Mouse (Mus musculus) liver, embryonic 14 days (tissue): ENCODE data around the gene Col4a3. TPM values are rescaled to one million over a fixed set of nuclear protein-coding genes. Genes with fewer than 3 reads are reported as not detected.

Source experiments
- polyA plus RNA-seq: library from polyadenylated mRNA; depleted of rRNA; stranded (reverse); fragments of >200 nt; gene quantifications from 2 replicates; pipeline ENCODE4 v1.2.3, GENCODE M21; 2012; rRNA removed

The Col4a3 gene
- polyA plus RNA-seq: 0.05 and 0.09 TPM in 2 replicates

DNA sequence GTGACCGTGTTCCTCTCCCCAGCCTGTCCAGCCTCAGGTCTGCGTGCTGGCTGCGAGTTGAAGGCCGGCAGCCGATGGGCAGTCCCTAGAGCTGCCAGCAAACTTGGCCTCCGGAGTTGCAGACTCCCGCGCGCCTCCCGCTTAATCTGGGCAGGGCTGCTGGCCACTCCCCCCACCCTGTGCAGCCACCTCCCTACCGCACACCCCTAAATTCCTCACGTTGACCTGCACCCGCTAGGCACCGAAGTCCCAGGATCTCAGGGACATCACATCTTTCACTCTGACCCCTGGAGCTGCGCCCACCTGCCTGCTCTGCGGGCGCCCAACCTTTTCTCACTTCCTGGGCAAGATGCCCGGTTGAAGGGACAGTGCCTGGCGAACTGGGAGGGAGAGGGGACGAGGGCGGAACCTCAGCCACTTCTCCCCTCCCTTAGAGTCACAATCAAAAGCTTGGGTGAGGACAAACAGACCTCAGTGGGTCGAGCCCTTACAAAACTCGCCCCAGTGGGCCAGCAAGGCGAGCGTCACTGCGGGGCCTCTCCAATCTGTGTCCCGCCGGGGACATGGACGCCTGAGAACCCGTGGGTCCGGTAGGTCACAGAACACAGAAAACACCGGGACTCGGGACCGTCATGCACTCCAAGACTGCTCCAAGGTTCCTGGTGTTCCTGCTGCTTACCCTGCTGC lies at the start of gene Col4a3, which contains the start of gene Col4a4:
Gene Col4a3 (plus strand): TSS at position 209 of the 687 bp plus-strand sequence.
Gene Col4a4 (minus strand): TSS at position 137 of the 687 bp plus-strand sequence.

GRCm38 (mm10) chr1:82724339-82725025 lies 137.8 kb downstream of the Col4a3 start, which contains the start of gene Mff:
Mff (plus strand) TSS chr1:82724890.

GRCm38 (mm10) chr1:82768269-82768668 lies 181.5 kb downstream of the Col4a3 start, which contains the start of gene Tm4sf20:
Tm4sf20 (minus strand) TSS chr1:82768461.

DNA sequence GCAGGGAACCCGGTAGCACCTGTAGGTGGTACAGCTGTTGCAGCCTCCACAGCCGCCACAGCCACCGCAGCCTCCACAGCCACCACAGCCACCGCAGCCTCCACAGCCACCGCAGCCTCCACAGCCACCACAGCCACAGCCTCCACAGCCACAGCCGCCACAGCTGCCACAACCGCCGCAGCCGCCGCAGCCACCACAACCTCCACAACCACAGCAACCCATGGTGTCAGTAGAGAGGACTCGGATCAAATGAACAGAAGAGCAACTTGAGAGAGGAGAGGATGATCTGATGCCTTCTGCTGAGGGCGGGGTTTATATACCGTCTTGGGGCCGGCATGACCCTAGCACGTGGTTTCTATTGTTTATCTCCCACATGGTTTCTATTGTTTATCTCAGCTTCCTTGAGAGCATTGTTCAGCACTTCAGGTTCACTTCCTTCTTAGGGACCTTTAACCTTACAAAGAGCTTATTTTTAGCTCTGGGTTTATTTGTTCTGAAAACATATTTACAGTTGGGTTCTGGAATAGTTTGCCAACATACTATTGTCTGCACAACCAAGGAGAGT lies 184.4 kb downstream of the Col4a3 start, which contains the start of gene Gm47791:
Gene Gm47791 (minus strand): TSS at position 222 of the 565 bp plus-strand sequence.

Other genes with a start within 250 kb of the Col4a3 start
- gene Col4a4, start 72 bp upstream of the Col4a3 start, polyA plus RNA-seq: 0.02 and 0.03 TPM in 2 replicates
- 83.3 and 93.7 TPM in 2 replicates for gene Mff, start 138.0 kb downstream of the Col4a3 start, polyA plus RNA-seq
- gene Tm4sf20, start 181.5 kb downstream of the Col4a3 start, polyA plus RNA-seq: not detected in 2 replicates
- gene Gm47791, start 184.3 kb downstream of the Col4a3 start, polyA plus RNA-seq: not detected in 2 replicates